Mouse (Mus musculus): Measurements from ENCODE around the gene Gm6993. TPM values are rescaled to one million over a fixed set of nuclear protein-coding genes. Genes with fewer than 3 reads are reported as not detected.

Gm6993 gene
- polyA plus RNA-seq, 1 experiment from 2014 or later = not detected

GRCm38 (mm10) chr12:31256121-31256903, 15.7 kb downstream of the Gm6993 start:
- WGBS (ENCODE audit: insufficient replicate concordance) = 67% methylated on average over 9 of the region's 9 CpGs
- DNase-seq = no peak

GRCm38 (mm10) chr12:31261882-31262281, 21.3 kb downstream of the Gm6993 start:
- no peak overlapping the region for H3K4me2 ChIP-seq (ENCODE audit: low read depth, low read length)
- H3K36me3 ChIP-seq (replicated peaks; ENCODE audit: insufficient read depth, low read length) = no peaks in the 10 kb centered on the region
- H3K4me3 ChIP-seq (ENCODE audit: low read depth, low read length) = no peak overlapping the region
- H3K9ac ChIP-seq (replicated peaks) = no peak overlapping the region
- ATAC-seq (no peak), DNase-seq (no peak)
- no peaks in the 10 kb centered on the region for H3K9me3 ChIP-seq (ENCODE audit: low read length)
- WGBS (ENCODE audit: insufficient replicate concordance) = 75% methylated on average over 3 of the region's 3 CpGs
- no peaks in the 10 kb centered on the region for H3K4me1 ChIP-seq (ENCODE audit: insufficient read depth)
- peaks cover 29% of the 10 kb centered on the region for H3K27me3 ChIP-seq (ENCODE audit: insufficient read depth, low read length)
- H3K27ac ChIP-seq (ENCODE audit: low read depth) = no peak overlapping the region
- TF ChIP-seq EP300 (IDR thresholded peaks at IDR 0.05; ENCODE audit: low read depth) (no peak), CTCF (IDR thresholded peaks at IDR 0.05; ENCODE audit: low read depth) (no peak)

More at GRCm38 (mm10) chr12:31256121-31256903, 15.7 kb downstream of the Gm6993 start:
- Histone ChIP-seq H3K9me3 (ENCODE audit: low read length) (no peaks in the 10 kb centered on the region), H3K4me1 (ENCODE audit: insufficient read depth) (no peaks in the 10 kb centered on the region), H3K27me3 (ENCODE audit: insufficient read depth, low read length) (no peaks in the 10 kb centered on the region), H3K9ac (replicated peaks) (no peak overlapping the region), H3K27ac (ENCODE audit: low read depth) (no peak overlapping the region), H3K36me3 (replicated peaks; ENCODE audit: insufficient read depth, low read length) (no peaks in the 10 kb centered on the region), H3K4me2 (ENCODE audit: low read depth, low read length) (no peak overlapping the region), H3K4me3 (ENCODE audit: low read depth, low read length) (no peak overlapping the region)
- peak; percentile 73; the same call in 1 of the 2 replicates for ATAC-seq
- TF ChIP-seq EP300 (IDR thresholded peaks at IDR 0.05; ENCODE audit: low read depth) = no peak
- TF ChIP-seq CTCF (IDR thresholded peaks at IDR 0.05; ENCODE audit: low read depth) = no peak

GRCm38 (mm10) chr12:31263921-31264320, 23.4 kb downstream of the Gm6993 start:
- Histone ChIP-seq H3K27me3 (ENCODE audit: insufficient read depth, low read length) (peaks cover 35% of the 10 kb centered on the region), H3K36me3 (replicated peaks; ENCODE audit: insufficient read depth, low read length) (no peaks in the 10 kb centered on the region), H3K4me3 (ENCODE audit: low read depth, low read length) (no peak overlapping the region), H3K4me1 (ENCODE audit: insufficient read depth) (no peaks in the 10 kb centered on the region), H3K9ac (replicated peaks) (no peak overlapping the region), H3K4me2 (ENCODE audit: low read depth, low read length) (no peak overlapping the region), H3K27ac (ENCODE audit: low read depth) (no peak overlapping the region), H3K9me3 (ENCODE audit: low read length) (no peaks in the 10 kb centered on the region)
- 37% methylated on average over 7 of the region's 7 CpGs for WGBS (ENCODE audit: insufficient replicate concordance)
- ATAC-seq (no peak), DNase-seq (no peak)
- TF ChIP-seq EP300 (IDR thresholded peaks at IDR 0.05; ENCODE audit: low read depth) (no peak), CTCF (IDR thresholded peaks at IDR 0.05; ENCODE audit: low read depth) (no peak)

GRCm38 (mm10) chr12:31265005-31265721, 24.6 kb downstream of the Gm6993 start, which contains the start of gene Lamb1:
Gene Lamb1, plus strand, starts transcription at chr12:31265234.
- DNase-seq (no peak), ATAC-seq (no peak)
- Histone ChIP-seq H3K36me3 (replicated peaks; ENCODE audit: insufficient read depth, low read length) (no peaks in the 10 kb centered on the region), H3K9me3 (ENCODE audit: low read length) (no peaks in the 10 kb centered on the region), H3K4me1 (ENCODE audit: insufficient read depth) (no peaks in the 10 kb centered on the region), H3K27ac (ENCODE audit: low read depth) (no peak within 1 kb of the TSS), H3K4me3 (ENCODE audit: low read depth, low read length) (peak within 1 kb of the TSS; percentile 37), H3K27me3 (ENCODE audit: insufficient read depth, low read length) (peaks cover 35% of the 10 kb centered on the region), H3K9ac (replicated peaks) (peak within 1 kb of the TSS; percentile 8; the same call in 1 of the 2 replicates), H3K4me2 (ENCODE audit: low read depth, low read length) (peak within 1 kb of the TSS; percentile 66)
- under 1% methylated on average over 36 of the region's 39 CpGs for WGBS (ENCODE audit: insufficient replicate concordance)
- TF ChIP-seq CTCF (IDR thresholded peaks at IDR 0.05; ENCODE audit: low read depth) = no peak
- TF ChIP-seq EP300 (IDR thresholded peaks at IDR 0.05; ENCODE audit: low read depth) = no peak

GRCm38 (mm10) chr12:31265722-31266431, 25.3 kb downstream of the Gm6993 start:
- 1% methylated on average over 50 of the region's 50 CpGs for WGBS (ENCODE audit: insufficient replicate concordance)
- ATAC-seq (no peak), DNase-seq (no peak)
- TF ChIP-seq CTCF (IDR thresholded peaks at IDR 0.05; ENCODE audit: low read depth) (no peak), EP300 (IDR thresholded peaks at IDR 0.05; ENCODE audit: low read depth) (no peak)
- H3K9me3 ChIP-seq (ENCODE audit: low read length) = no peaks in the 10 kb centered on the region
- H3K36me3 ChIP-seq (replicated peaks; ENCODE audit: insufficient read depth, low read length) = no peaks in the 10 kb centered on the region
- no peaks in the 10 kb centered on the region for H3K4me1 ChIP-seq (ENCODE audit: insufficient read depth)
- peak overlapping the region; percentile 37 for H3K4me3 ChIP-seq (ENCODE audit: low read depth, low read length)
- no peak overlapping the region; the same call in 1 of the 2 replicates for H3K9ac ChIP-seq (replicated peaks)
- H3K27me3 ChIP-seq (ENCODE audit: insufficient read depth, low read length) = peaks cover 35% of the 10 kb centered on the region
- peak overlapping the region; percentile 66 for H3K4me2 ChIP-seq (ENCODE audit: low read depth, low read length)
- no peak overlapping the region for H3K27ac ChIP-seq (ENCODE audit: low read depth)

Data from liver, postnatal 0 days (tissue).